Mouse (Mus musculus) ovary, postnatal 36 days (tissue): ENCODE data around the gene Igfn1.

Experiments
- DNase-seq: peaks from one replicate; pipeline ENCODE4 v3.0.0; 2022; ENCODE audit warnings: low spot score, mixed read lengths

Gene Igfn1

GRCm38 (mm10) chr1:135933704-135934293 is 72.3 kb downstream of the Igfn1 start:
- no peak for DNase-seq

GRCm38 (mm10) chr1:135929876-135930275 is 76.3 kb downstream of the Igfn1 start:
- no peak for DNase-seq

GRCm38 (mm10) chr1:135925848-135926247 is 80.3 kb downstream of the Igfn1 start:
- no peak for DNase-seq

GRCm38 (mm10) chr1:135924377-135924994 is 81.7 kb downstream of the Igfn1 start:
- no peak for DNase-seq

- DNase-seq: no peak
These were observed 82.9 kb downstream of the Igfn1 start for GRCm38 (mm10) chr1:135923229-135923628.

GRCm38 (mm10) chr1:135918644-135919407 is 87.3 kb downstream of the Igfn1 start, which contains the start of gene Pkp1:
TSS of gene Pkp1 (minus strand) at chr1:135919207.
- peak; percentile 24 for DNase-seq

- no peak for DNase-seq
These were observed 88.9 kb downstream of the Igfn1 start for GRCm38 (mm10) chr1:135917206-135917605.

GRCm38 (mm10) chr1:135916486-135917058 is 89.6 kb downstream of the Igfn1 start:
- DNase-seq: no peak

GRCm38 (mm10) chr1:135913657-135914056 is 92.5 kb downstream of the Igfn1 start:
- DNase-seq: no peak

- DNase-seq: no peak
These were observed 96.8 kb downstream of the Igfn1 start for GRCm38 (mm10) chr1:135909381-135909780.

GRCm38 (mm10) chr1:135906736-135907135 is 99.4 kb downstream of the Igfn1 start:
- no peak for DNase-seq
